Mouse (Mus musculus): ENCODE measurements at regions not wholly inside any gene's neighbourhood (a gene's known extent, or its start where the extent isn't known, plus 50 kb on each side); places are given as distances from the start of the nearest gene placed in this dataset.
A peak's percentile ranks its signal among the peaks of the same experiment; 100 is the strongest.
"Not testable (repeated sequence)": the region's sequence is repeated elsewhere in the genome, so short reads cannot be mapped to it uniquely, and the experiment has no call there.

DNA sequence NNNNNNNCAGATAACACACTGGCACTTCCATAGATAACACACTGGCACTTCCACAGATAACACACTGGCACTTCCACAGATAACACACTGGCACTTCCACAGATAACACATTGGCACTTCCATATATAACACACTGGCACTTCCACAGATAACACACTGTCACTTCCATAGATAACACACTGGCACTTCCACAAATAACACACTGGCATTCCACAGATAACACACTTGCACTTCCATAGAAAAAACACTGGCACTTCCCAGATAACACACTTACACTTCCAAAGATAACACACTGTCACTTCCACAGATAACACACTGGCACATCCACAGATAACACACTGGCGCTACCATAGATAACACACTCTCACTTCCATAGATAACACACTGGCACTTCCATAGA, 105.7 kb upstream of the Afdn start:
- H3K36me3 ChIP-seq (ENCODE audit: control insufficient read depth, insufficient read depth, low read length); ATAC-seq (ENCODE audit: low read depth): not testable (repeated sequence)

DNA sequence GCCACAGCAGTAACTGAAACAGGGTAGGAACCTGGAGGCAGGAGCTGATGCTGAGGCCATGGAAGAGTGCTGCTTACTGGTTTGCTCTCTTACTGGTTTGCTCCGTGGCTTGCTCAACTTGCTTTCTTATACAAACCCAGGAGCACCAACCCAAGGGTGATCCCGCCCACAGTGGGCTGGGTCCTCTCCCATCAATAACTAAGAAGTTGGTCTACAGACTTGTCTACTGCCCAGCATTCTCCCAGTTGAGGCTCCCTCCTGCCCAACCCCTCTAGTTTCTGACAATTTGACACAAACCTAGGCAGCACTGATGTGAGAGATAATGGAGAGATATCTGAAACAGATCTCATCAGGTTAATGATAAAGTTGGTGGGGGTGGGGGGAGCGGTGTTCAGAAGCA, 104.3 kb upstream of the Afdn start:
- Histone ChIP-seq H3K27ac (replicated peaks; ENCODE audit: low read depth, low read length) (no peak overlapping the region), H3K27me3 (replicated peaks; ENCODE audit: control insufficient read depth, insufficient read depth, low read length) (no peaks in the 10 kb centered on the region), H3K9ac (ENCODE audit: low read depth, low read length) (no peak overlapping the region), H3K36me3 (ENCODE audit: control insufficient read depth, insufficient read depth, low read length) (no peaks in the 10 kb centered on the region), H3K4me3 (ENCODE audit: low read depth, low read length) (no peak overlapping the region), H3K9me3 (ENCODE audit: control insufficient read depth, low read length) (no peaks in the 10 kb centered on the region), H3K4me2 (ENCODE audit: low read depth, low read length) (peak overlapping the region; percentile 36), H3K4me1 (ENCODE audit: control insufficient read depth, insufficient read depth, low read length) (peaks cover 14% of the 10 kb centered on the region)
- DNase-seq (ENCODE audit: low spot score) (no peak), ATAC-seq (ENCODE audit: low read depth) (no peak)
- WGBS = 17% methylated on average over 3 of the region's 3 CpGs

More for the DNA sequence above, 105.7 kb upstream of the Afdn start:
- H3K4me1 ChIP-seq (ENCODE audit: control insufficient read depth, insufficient read depth, low read length) = peaks cover 14% of the 10 kb centered on the region
- not testable (repeated sequence) for H3K27me3 ChIP-seq (replicated peaks; ENCODE audit: control insufficient read depth, insufficient read depth, low read length); H3K9ac ChIP-seq (ENCODE audit: low read depth, low read length); H3K4me2 ChIP-seq (ENCODE audit: low read depth, low read length); H3K4me3 ChIP-seq (ENCODE audit: low read depth, low read length); DNase-seq (ENCODE audit: low spot score); H3K9me3 ChIP-seq (ENCODE audit: control insufficient read depth, low read length); H3K27ac ChIP-seq (replicated peaks; ENCODE audit: low read depth, low read length)
- WGBS = 59% methylated on average over 1 of the region's 1 CpGs

DNA sequence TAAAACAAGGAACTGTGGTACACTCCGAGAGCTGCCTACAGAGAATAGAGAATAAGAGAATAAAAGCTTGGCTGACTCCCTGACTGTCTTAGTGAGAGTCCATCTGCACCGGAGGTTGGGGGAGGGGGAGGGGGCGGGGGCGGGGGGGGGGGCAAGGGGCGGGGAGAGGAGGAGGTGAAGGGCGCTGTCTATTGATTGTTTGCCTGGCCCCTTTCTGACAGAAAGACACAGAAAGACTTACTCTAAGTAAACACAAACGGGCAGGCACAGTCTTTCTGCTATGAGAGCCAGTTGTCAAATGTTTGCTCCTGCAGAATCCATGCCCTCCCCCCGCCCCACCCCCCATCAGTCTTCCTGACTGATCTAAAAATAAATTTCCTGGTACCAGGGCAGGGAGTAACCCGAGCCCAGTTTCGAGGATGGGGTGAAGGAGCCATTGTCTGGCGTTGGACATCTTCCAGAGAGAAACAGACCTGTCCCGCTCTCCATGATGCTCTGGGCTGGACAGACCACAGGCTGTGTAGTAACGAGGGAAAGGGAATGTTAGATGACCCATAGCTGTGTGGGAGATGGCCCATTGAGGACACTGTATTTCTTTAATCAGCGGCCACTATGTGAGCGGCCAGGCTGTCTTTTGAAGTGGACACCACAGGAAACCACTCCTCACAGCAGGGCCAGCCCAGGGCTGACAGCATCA, 103.7 kb upstream of the Afdn start:
- peak; percentile 59 for DNase-seq (ENCODE audit: low spot score)
- Histone ChIP-seq H3K9ac (ENCODE audit: low read depth, low read length) (no peak overlapping the region), H3K27me3 (replicated peaks; ENCODE audit: control insufficient read depth, insufficient read depth, low read length) (no peaks in the 10 kb centered on the region), H3K4me3 (ENCODE audit: low read depth, low read length) (no peak overlapping the region), H3K36me3 (ENCODE audit: control insufficient read depth, insufficient read depth, low read length) (no peaks in the 10 kb centered on the region), H3K4me2 (ENCODE audit: low read depth, low read length) (peak overlapping the region; percentile 36), H3K4me1 (ENCODE audit: control insufficient read depth, insufficient read depth, low read length) (peaks cover 14% of the 10 kb centered on the region), H3K27ac (replicated peaks; ENCODE audit: low read depth, low read length) (peak overlapping the region; percentile 22; the same call in 1 of the 2 replicates), H3K9me3 (ENCODE audit: control insufficient read depth, low read length) (no peaks in the 10 kb centered on the region)
- WGBS = 3% methylated on average over 10 of the region's 15 CpGs
- peak; percentile 38 for ATAC-seq (ENCODE audit: low read depth)

DNA sequence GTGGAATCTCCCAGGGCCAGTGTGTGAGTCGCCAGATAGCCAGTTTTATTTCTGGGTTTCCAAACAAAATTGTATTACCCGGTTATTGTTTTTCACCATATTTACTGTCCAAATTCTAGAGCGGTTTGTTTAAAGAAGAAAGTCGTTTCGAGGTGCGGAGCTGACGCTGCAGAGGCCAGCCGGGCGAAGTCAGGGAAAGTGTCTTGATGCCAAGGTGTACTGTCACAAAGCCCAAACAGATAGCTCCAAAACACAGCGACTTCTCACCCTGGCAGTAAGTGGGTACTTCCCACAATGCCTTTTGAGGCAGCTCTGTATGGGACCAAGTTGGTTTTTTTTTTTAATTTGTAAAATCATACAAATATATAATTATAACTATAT, 103.2 kb upstream of the Afdn start:
- Histone ChIP-seq H3K9ac (ENCODE audit: low read depth, low read length) (no peak overlapping the region), H3K27ac (replicated peaks; ENCODE audit: low read depth, low read length) (peak overlapping the region; percentile 22; the same call in 1 of the 2 replicates), H3K4me1 (ENCODE audit: control insufficient read depth, insufficient read depth, low read length) (peaks cover 14% of the 10 kb centered on the region), H3K27me3 (replicated peaks; ENCODE audit: control insufficient read depth, insufficient read depth, low read length) (no peaks in the 10 kb centered on the region), H3K4me3 (ENCODE audit: low read depth, low read length) (no peak overlapping the region), H3K4me2 (ENCODE audit: low read depth, low read length) (no peak overlapping the region), H3K36me3 (ENCODE audit: control insufficient read depth, insufficient read depth, low read length) (no peaks in the 10 kb centered on the region), H3K9me3 (ENCODE audit: control insufficient read depth, low read length) (no peaks in the 10 kb centered on the region)
- DNase-seq (ENCODE audit: low spot score) (no peak), ATAC-seq (ENCODE audit: low read depth) (no peak)
- 29% methylated on average over 10 of the region's 10 CpGs for WGBS

DNA sequence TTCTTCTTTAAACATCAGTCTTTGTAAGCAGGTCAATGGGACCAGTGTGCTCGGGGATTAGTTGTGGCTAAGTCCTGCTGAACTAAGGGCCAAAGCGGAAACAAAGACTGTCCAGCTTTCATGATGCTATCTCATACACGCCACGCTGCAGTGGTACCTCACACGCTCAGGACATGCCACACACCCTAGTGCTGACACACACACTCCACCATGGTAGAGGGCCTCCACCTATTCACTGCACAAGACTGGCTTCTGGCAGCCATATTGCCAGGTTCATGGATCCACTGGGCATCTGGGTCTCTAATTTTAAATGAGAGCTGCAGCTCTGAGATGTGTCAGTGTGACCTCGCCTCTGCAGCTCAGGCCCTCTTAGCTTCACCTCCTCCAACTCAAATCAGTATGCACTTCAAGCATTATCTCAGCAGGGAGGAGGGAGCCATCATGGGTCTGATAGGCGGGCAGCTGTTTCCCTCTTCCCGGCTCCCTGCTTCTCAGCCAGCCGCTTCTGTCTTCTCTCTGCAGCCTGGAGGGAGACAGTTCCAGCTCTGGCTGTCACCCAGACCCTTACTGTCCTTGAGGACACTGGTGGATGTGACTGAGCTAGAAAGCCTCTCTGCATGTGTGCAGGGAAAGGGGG, 102.6 kb upstream of the Afdn start:
- Histone ChIP-seq H3K9me3 (ENCODE audit: control insufficient read depth, low read length) (no peaks in the 10 kb centered on the region), H3K27me3 (replicated peaks; ENCODE audit: control insufficient read depth, insufficient read depth, low read length) (no peaks in the 10 kb centered on the region), H3K9ac (ENCODE audit: low read depth, low read length) (no peak overlapping the region), H3K4me3 (ENCODE audit: low read depth, low read length) (no peak overlapping the region), H3K4me2 (ENCODE audit: low read depth, low read length) (no peak overlapping the region), H3K27ac (replicated peaks; ENCODE audit: low read depth, low read length) (no peak overlapping the region; the same call in 1 of the 2 replicates), H3K4me1 (ENCODE audit: control insufficient read depth, insufficient read depth, low read length) (peaks cover 14% of the 10 kb centered on the region), H3K36me3 (ENCODE audit: control insufficient read depth, insufficient read depth, low read length) (no peaks in the 10 kb centered on the region)
- DNase-seq (ENCODE audit: low spot score) (no peak), ATAC-seq (ENCODE audit: low read depth) (no peak)
- 52% methylated on average over 9 of the region's 9 CpGs for WGBS

DNA sequence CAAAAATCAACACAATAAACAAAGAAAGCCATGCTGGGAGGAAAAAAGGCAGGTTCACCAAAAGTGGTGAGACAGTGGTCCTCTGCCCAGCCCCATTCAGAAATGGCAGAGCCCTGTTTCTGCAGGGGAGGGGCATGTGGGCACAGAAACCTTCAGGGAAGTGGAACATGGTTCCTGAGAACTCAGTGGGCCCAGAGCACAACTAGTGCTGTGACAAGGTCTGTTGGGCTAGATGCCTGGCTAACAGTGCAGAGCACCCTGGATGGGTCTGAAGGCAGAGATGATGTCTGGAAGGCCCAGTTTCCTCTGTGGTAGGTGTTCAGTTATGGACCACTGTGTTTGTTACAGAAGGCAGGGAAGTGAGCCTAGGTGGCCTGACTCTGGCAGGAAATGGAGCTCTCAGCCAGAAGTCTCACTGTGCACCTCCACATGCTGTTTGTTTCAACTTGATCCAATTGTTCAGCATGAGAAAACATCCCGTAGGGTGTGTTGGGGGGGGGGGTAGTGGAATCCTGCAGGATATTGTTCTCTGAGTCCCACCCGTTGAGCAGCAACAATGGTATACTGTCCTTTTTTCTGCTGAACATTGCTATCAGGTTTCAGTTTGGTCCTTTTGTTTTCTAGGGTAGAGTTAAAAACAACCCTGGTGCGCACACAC, 101.9 kb upstream of the Afdn start:
- H3K36me3 ChIP-seq (ENCODE audit: control insufficient read depth, insufficient read depth, low read length) = no peaks in the 10 kb centered on the region
- H3K9ac ChIP-seq (ENCODE audit: low read depth, low read length) = no peak overlapping the region
- H3K27me3 ChIP-seq (replicated peaks; ENCODE audit: control insufficient read depth, insufficient read depth, low read length) = no peaks in the 10 kb centered on the region
- DNase-seq (ENCODE audit: low spot score) (no peak), ATAC-seq (ENCODE audit: low read depth) (peak; percentile 15; the same call in 1 of the 2 replicates)
- H3K4me3 ChIP-seq (ENCODE audit: low read depth, low read length) = no peak overlapping the region
- peak overlapping the region; percentile 59; the same call in 1 of the 2 replicates for H3K27ac ChIP-seq (replicated peaks; ENCODE audit: low read depth, low read length)
- no peaks in the 10 kb centered on the region for H3K9me3 ChIP-seq (ENCODE audit: control insufficient read depth, low read length)
- no peak overlapping the region for H3K4me2 ChIP-seq (ENCODE audit: low read depth, low read length)
- 31% methylated on average over 3 of the region's 3 CpGs for WGBS
- peaks cover 14% of the 10 kb centered on the region for H3K4me1 ChIP-seq (ENCODE audit: control insufficient read depth, insufficient read depth, low read length)

DNA sequence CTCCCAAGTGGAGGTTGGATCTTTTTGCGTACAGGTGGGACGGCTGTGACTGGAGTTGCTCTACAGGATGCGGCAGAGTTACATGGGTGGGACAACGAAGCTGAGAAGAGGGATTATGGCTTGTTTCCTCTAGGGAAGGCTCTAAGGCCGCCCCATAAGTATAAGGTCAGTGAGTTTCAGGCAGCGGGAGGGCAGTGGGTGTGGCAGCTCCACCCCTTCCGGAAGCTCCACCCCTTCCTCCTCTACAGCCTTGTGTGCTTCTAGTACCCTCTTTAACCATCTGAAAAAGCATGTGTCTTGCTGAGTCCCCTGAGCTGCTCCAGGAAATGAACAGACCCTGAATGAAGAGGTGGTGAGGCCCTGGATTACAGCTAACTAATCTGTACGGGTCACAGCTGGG, 101.2 kb upstream of the Afdn start:
- Histone ChIP-seq H3K4me2 (ENCODE audit: low read depth, low read length) (peak overlapping the region; percentile 14; the same call in 1 of the 2 replicates), H3K4me1 (ENCODE audit: control insufficient read depth, insufficient read depth, low read length) (peaks cover 14% of the 10 kb centered on the region), H3K27ac (replicated peaks; ENCODE audit: low read depth, low read length) (0 out of 2 replicates have a peak overlapping the region, but pooled peaks have one; percentile 15), H3K4me3 (ENCODE audit: low read depth, low read length) (no peak overlapping the region), H3K9me3 (ENCODE audit: control insufficient read depth, low read length) (no peaks in the 10 kb centered on the region), H3K36me3 (ENCODE audit: control insufficient read depth, insufficient read depth, low read length) (no peaks in the 10 kb centered on the region), H3K9ac (ENCODE audit: low read depth, low read length) (no peak overlapping the region), H3K27me3 (replicated peaks; ENCODE audit: control insufficient read depth, insufficient read depth, low read length) (no peaks in the 10 kb centered on the region)
- no peak for DNase-seq (ENCODE audit: low spot score)
- peak; percentile 64; the same call in 1 of the 2 replicates for ATAC-seq (ENCODE audit: low read depth)
- WGBS = 16% methylated on average over 8 of the region's 8 CpGs

DNA sequence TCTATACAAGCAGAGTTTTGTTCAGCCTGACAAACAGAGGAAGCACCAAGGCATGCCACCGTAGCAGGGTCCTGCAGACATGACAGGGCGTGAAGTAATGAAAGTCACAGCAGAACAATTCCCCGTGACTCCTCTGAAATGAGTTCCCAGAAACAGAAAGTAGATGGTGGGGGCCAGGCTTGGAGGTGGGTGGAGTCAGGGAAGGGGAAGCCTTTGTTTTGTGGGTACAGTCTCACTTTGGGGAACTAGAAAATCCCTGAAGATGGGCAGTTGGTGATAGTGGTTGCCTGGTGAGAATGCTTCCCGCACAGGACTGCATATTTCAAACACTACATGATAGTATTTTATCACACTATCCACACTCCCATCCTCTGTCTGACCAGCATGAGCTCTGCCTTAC, 100.4 kb upstream of the Afdn start:
- DNase-seq (ENCODE audit: low spot score) (no peak), ATAC-seq (ENCODE audit: low read depth) (no peak)
- 61% methylated on average over 4 of the region's 4 CpGs for whole genome bisulfite sequencing
- H3K4me3 ChIP-seq (ENCODE audit: low read depth, low read length) = no peak overlapping the region
- H3K36me3 ChIP-seq (ENCODE audit: control insufficient read depth, insufficient read depth, low read length) = no peaks in the 10 kb centered on the region
- H3K9me3 ChIP-seq (ENCODE audit: control insufficient read depth, low read length) = no peaks in the 10 kb centered on the region
- H3K27ac ChIP-seq (replicated peaks; ENCODE audit: low read depth, low read length) = no peak overlapping the region
- H3K4me1 ChIP-seq (ENCODE audit: control insufficient read depth, insufficient read depth, low read length) = peaks cover 14% of the 10 kb centered on the region
- H3K4me2 ChIP-seq (ENCODE audit: low read depth, low read length) = no peak overlapping the region
- no peak overlapping the region for H3K9ac ChIP-seq (ENCODE audit: low read depth, low read length)
- no peaks in the 10 kb centered on the region for H3K27me3 ChIP-seq (replicated peaks; ENCODE audit: control insufficient read depth, insufficient read depth, low read length)
